31 mouse cellular contexts compared by ENCODE assay signal in the genomic region with DNA sequence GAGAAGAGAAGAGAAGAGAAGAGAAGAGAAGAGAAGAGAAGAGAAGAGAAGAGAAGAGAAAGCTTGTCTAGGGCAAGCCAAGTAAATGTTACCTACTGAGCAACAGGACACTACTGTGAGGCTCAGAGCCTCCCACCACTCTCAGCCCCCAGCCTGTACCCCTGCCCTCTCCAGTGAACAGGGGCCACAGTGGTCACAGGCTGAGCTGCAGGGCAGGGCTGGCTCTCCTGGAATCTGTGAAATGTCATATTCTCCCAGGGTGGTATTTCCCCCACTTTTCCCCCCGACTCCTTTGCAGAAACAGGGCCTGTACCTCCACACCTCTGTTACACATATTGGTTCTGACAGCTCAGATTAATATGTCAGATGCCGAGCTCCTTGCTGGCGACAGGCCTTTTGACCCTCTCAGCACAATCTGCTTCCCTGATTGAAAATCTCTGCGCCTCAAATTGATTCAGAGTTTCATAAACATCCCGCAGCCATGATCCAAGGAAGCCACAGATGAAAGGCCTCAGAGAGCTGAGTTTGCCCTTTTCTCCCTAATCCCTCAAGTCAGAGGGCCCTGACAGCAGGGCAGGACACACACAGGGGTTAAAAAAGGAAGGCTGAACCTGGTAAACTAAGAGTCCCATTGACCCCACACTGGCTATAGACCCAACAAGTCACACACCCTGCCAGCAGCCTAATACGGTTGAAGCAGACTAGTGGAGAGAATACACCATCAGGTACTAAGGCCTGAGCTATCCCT.
A peak's percentile ranks its signal among the peaks of the same experiment; 100 is the strongest.
DNase-seq lines count a peak whose midpoint lies in the region.
"Had no signal": no experiment of that assay in that cellular context is flagged by ENCODE, and none has a peak within 500 bp of the region (broad histone marks: within the 10 kb centered on the region; RNA-seq: fewer than 3 reads in every experiment).

No protein-coding gene starts in this region.

- H3K27me3 ChIP-seq in embryonic facial prominence, embryonic 10.5 days (replicated peaks; ENCODE audit: low read depth, poor library complexity, severe bottlenecking), result peaks cover 5% of the 10 kb centered on the region; the same call in 1 of the 2 replicates
- H3K27me3 ChIP-seq: CH12.LX; heart, embryonic 15.5 days; hindbrain, embryonic 12.5 days; kidney, embryonic 15.5 days; limb, embryonic 15.5 days; liver, embryonic 13.5 days; megakaryocyte, embryonic 14.5 days; midbrain, embryonic 13.5 days; neural tube, embryonic 13.5 days; stomach, embryonic 15.5 days had no signal

- peak; percentile 53 for DNase-seq in embryo, embryonic 10 days (ENCODE audit: low spot score)
- DNase-seq in embryo, embryonic 9.5 days (ENCODE audit: extremely low spot score), result no peak
- DNase-seq in embryonic facial prominence, embryonic 10.5 days (ENCODE audit: low spot score), result peak; percentile 73
- DNase-seq in hindlimb bud, embryonic 11.5 days (ENCODE audit: extremely low spot score, low read depth, low spot score), result peak; percentile 87
- DNase-seq in retina, embryonic 14.5 days (ENCODE audit: low spot score), result peak; percentile 29
- DNase-seq in layer of hippocampus, adult 9-10 months (ENCODE audit: low spot score), result no peak
- no peak for DNase-seq in left cerebral cortex, adult 18-20 months (ENCODE audit: low spot score in 2 of 2)
- DNase-seq in urinary bladder, postnatal 4 days (ENCODE audit: low spot score in 2 of 2), result no peak
- DNase-seq: adrenal gland, adult 8-10 months; cerebellum, adult 8-10 months; cerebellum, postnatal 25 days; forebrain, postnatal 0 days; gastrocnemius, postnatal 10 days; kidney, adult 18-20 months; kidney, postnatal 25 days; liver, embryonic 13.5 days; lung, adult 18-20 months; lung, postnatal 4 days; right cerebral cortex, postnatal 25 days; thymus, postnatal 25 days had no signal

- H3K9me3 ChIP-seq in embryonic facial prominence, embryonic 10.5 days, result peaks cover 16% of the 10 kb centered on the region
- H3K9me3 ChIP-seq: limb, embryonic 15.5 days; stomach, embryonic 15.5 days had no signal

- peak overlapping the region; percentile 73 for H3K27ac ChIP-seq in embryonic facial prominence, embryonic 10.5 days (replicated peaks)
- H3K27ac ChIP-seq: heart, embryonic 15.5 days; hindbrain, embryonic 12.5 days; kidney, embryonic 15.5 days; layer of hippocampus, adult 2 months; left cerebral cortex, adult 2 months; limb, embryonic 15.5 days; liver, embryonic 13.5 days; midbrain, embryonic 13.5 days; neural tube, embryonic 13.5 days; stomach, embryonic 15.5 days had no signal

- H3K4me3 ChIP-seq in embryonic facial prominence, embryonic 10.5 days, result no peak overlapping the region
- H3K4me3 ChIP-seq: heart, embryonic 15.5 days; hindbrain, embryonic 12.5 days; kidney, embryonic 15.5 days; layer of hippocampus, adult 2 months; left cerebral cortex, adult 2 months; limb, embryonic 15.5 days; liver, embryonic 13.5 days; megakaryocyte, embryonic 14.5 days; midbrain, embryonic 13.5 days; neural tube, embryonic 13.5 days; stomach, embryonic 15.5 days had no signal

- H3K4me1 ChIP-seq in embryonic facial prominence, embryonic 10.5 days, result peaks cover 39% of the 10 kb centered on the region
- H3K4me1 ChIP-seq: hindbrain, embryonic 12.5 days; liver, embryonic 13.5 days; megakaryocyte, embryonic 14.5 days; midbrain, embryonic 13.5 days; neural tube, embryonic 13.5 days; stomach, embryonic 15.5 days had no signal

- WGBS in embryonic facial prominence, embryonic 10.5 days, result 32% methylated on average over 6 of the region's 6 CpGs

- peaks cover 6% of the 10 kb centered on the region; the same call in 1 of the 2 replicates for H3K36me3 ChIP-seq in embryonic facial prominence, embryonic 10.5 days (replicated peaks)
- H3K36me3 ChIP-seq: heart, embryonic 15.5 days; hindbrain, embryonic 12.5 days; limb, embryonic 15.5 days; liver, embryonic 13.5 days; midbrain, embryonic 13.5 days; neural tube, embryonic 13.5 days; stomach, embryonic 15.5 days had no signal

Comparison
In these comparisons a context has a peak if more than half of its experiments do, and no peak if none do; other contexts are left out.
1. DNase-seq: peak in embryo, embryonic 10 days (single experiment), embryonic facial prominence, embryonic 10.5 days (single experiment), hindlimb bud, embryonic 11.5 days (single experiment) and retina, embryonic 14.5 days (single experiment); none in embryo, embryonic 9.5 days (single experiment), layer of hippocampus, adult 9-10 months (single experiment), left cerebral cortex, adult 18-20 months (0 of 2) and urinary bladder, postnatal 4 days (0 of 2).